Mouse (Mus musculus) limb, embryonic 15.5 days (tissue): Measurements from ENCODE around the gene Crocc. TPM values are rescaled to one million over a fixed set of nuclear protein-coding genes. Genes with fewer than 3 reads are reported as not detected.

Experiments used
- ATAC-seq: fragments of 200-750 bp; cut with Nextera tagmentation; 2 replicates; pipeline ENCODE4 v1.8.0; 2017; ENCODE audit warnings: low read depth, moderate TSS enrichment; ENCODE audit not compliant: insufficient number of reproducible peaks, low FRiP score, low TSS enrichment
- H3K27ac ChIP-seq: fragments of 300-500 bp; sonication (generic); 2 replicates; pipeline ENCODE4 v1.5.1; 2015; ENCODE audit warnings: moderate library complexity, mild to moderate bottlenecking, inconsistent platforms
- H3K27me3 ChIP-seq: fragments of 300-500 bp; sonication (generic); 2 replicates; pipeline ENCODE4 v1.6.1; 2015; ENCODE audit warnings: inconsistent platforms
- H3K36me3 ChIP-seq: fragments of 300-500 bp; sonication (generic); 2 replicates; pipeline ENCODE4 v1.6.1; 2015; ENCODE audit warnings: inconsistent platforms
- H3K4me1 ChIP-seq: fragments of 300-500 bp; sonication (generic); 2 replicates; pipeline ENCODE4 v1.6.1; 2015; ENCODE audit warnings: inconsistent platforms
- H3K4me2 ChIP-seq: fragments of 300-500 bp; sonication (generic); 2 replicates; pipeline ENCODE4 v1.6.1; 2015; ENCODE audit warnings: mild to moderate bottlenecking, inconsistent platforms
- H3K4me3 ChIP-seq: fragments of 300-500 bp; sonication (generic); 2 replicates; pipeline ENCODE4 v1.5.1; 2015; ENCODE audit warnings: mild to moderate bottlenecking, inconsistent platforms
- H3K9ac ChIP-seq: fragments of 300-500 bp; sonication (generic); 2 replicates; pipeline ENCODE4 v1.6.1; 2015; ENCODE audit warnings: inconsistent platforms
- H3K9me3 ChIP-seq: fragments of 300-500 bp; sonication (generic); 2 replicates; pipeline ENCODE4 v1.6.1; 2016; ENCODE audit warnings: inconsistent platforms
- WGBS: fragments of 180-500 bp; shearing (Covaris S2); methylation state at CpG from one replicate; pipeline ENCODE4 v1.1.7; 2015; 5-methylcytosine and 5-hydroxymethylcytosine counted together
- polyA plus RNA-seq: library from polyadenylated mRNA; unstranded; fragments of >200 nt; fragmentation: Nextera tagmentation; extraction: Ambion mirVana; gene quantifications from 2 replicates; pipeline ENCODE4 v1.2.1, GENCODE M21; 2015

Crocc gene
- polyA plus RNA-seq, 1 experiment from 2014 or later, result 5.8 TPM

DNA sequence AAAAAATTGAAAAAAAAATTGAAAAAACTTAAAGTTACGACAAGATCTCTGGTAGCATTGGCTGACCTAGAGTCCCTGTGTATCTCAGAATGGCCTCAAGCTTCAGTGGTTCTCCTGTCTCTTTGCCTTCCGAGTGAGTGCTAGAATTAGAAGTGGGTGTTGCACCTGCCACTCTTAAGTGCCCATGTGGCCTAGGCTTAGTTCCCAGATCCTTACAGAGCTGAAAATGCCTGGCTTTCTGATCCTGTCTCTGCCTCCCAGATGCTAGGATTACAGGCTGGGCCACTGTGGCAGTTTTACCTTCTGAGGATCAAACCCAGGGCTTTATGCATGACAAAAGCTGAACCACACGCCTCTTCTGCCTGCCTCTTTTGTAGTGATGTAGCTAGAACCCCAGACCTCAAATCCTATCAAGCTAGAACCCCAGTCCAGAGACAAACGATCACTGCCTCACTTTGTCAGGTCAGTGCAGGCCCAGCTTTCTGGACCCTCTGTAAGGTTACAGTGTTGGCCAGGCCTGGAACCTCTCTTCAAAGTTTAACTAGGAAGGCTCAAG is 3.8 kb upstream of the Crocc start:
- no peaks in the 10 kb centered on the region for H3K9me3 ChIP-seq
- peaks cover 38% of the 10 kb centered on the region for H3K36me3 ChIP-seq
- H3K4me2 ChIP-seq, result no peak overlapping the region
- no peaks in the 10 kb centered on the region for H3K27me3 ChIP-seq
- 89% methylated on average over 4 of the region's 4 CpGs for WGBS
- H3K4me1 ChIP-seq, result peaks cover 20% of the 10 kb centered on the region
- no peak overlapping the region for H3K27ac ChIP-seq
- H3K4me3 ChIP-seq, result no peak overlapping the region
- ATAC-seq, result no peak
- no peak overlapping the region for H3K9ac ChIP-seq

DNA sequence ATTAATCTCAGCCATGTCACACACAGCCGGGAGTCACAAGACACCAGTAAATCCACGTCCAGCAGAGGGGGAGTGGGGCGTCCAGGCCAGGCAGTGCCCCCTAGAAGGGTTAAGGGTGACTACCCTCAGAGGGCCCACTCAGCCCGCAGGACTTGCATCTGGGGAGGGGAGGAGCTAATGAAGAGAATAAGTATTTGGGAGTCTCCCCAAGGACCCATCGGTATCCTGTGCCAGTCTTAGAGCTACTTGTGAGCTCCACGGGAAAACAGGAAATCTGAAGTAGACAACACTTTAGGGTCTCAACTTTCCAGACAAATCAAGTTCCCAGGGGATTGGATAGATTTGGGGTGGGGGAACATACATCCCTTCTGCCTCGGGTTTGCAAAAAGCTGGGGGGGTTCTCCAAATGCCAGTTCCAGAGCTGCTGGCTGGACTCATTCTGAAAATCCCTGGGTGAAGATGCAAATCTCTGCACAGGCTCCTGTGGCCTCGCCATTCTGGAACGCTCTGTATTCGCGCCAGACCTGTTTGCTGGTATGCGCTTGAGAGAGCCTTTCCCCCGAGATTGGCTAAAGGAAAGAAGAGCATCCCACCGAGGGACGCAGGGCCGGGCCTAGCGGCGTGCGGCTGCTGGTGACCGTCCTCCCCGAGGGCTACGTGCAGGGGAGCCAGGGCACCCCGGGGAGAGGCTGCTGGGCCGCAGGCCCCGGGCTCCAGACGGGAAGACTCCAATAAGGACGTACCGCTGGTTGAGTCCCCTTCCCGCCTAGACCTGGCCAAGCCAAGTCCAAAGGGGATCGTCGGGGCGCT is 529 bp downstream of the Crocc start:
- H3K4me2 ChIP-seq, result peak overlapping the region; percentile 77
- peak overlapping the region; percentile 87 for H3K27ac ChIP-seq
- ATAC-seq, result no peak
- H3K4me1 ChIP-seq, result peaks cover 12% of the 10 kb centered on the region
- no peaks in the 10 kb centered on the region for H3K9me3 ChIP-seq
- H3K27me3 ChIP-seq, result no peaks in the 10 kb centered on the region
- peaks cover 7% of the 10 kb centered on the region for H3K36me3 ChIP-seq
- 1% methylated on average over 31 of the region's 32 CpGs for WGBS
- peak overlapping the region; percentile 73 for H3K4me3 ChIP-seq
- peak overlapping the region; percentile 76 for H3K9ac ChIP-seq

DNA sequence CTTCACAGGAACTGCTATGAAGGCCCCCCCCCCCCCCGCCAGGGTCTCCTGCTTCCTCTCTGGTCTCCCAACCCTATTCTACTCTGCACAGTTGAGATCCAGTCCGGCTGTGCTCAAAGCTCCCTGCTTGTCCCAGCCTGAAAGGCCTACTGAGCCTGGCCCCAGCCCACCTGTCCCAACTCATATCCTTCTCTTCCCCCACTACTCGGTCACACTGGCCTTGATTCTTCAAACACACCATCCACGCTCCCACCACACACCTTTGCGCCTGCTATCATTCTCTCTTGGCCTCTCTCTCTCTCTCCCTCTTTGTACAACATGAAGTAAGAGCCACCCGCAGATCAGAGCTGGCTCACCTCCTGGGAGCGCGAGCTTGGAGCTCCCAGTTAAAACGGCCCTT is 1.5 kb downstream of the Crocc start:
- Histone ChIP-seq H3K9ac (no peak overlapping the region), H3K9me3 (no peaks in the 10 kb centered on the region), H3K4me3 (no peak overlapping the region), H3K4me2 (no peak overlapping the region), H3K27me3 (no peaks in the 10 kb centered on the region), H3K36me3 (peaks cover 7% of the 10 kb centered on the region), H3K27ac (no peak overlapping the region), H3K4me1 (peaks cover 16% of the 10 kb centered on the region)
- ATAC-seq, result no peak
- WGBS, result 74% methylated on average over 9 of the region's 9 CpGs

DNA sequence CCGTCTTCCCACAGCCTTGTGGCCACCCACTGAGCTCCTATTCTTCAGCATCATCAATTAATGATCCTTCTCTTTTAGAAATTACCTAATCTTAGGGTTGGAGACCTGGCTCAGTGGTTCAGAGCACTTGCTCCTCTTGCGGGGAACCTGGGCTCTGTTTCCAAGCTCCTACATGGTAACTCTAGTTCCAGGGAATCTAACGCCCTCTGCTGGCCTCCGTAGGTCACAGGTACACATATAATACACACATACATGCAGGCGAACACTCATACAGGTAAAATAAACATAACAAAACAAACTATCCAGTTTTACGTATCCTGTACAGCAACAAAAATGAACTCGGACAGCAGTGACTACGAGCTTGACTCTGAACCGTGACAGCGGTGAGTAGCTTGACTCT is 3.4 kb downstream of the Crocc start:
- no peaks in the 10 kb centered on the region for H3K27me3 ChIP-seq
- 97% methylated on average over 10 of the region's 10 CpGs for WGBS
- peaks cover 21% of the 10 kb centered on the region for H3K4me1 ChIP-seq
- H3K4me2 ChIP-seq, result no peak overlapping the region
- no peak for ATAC-seq
- no peak overlapping the region for H3K9ac ChIP-seq
- peaks cover 14% of the 10 kb centered on the region for H3K36me3 ChIP-seq
- H3K27ac ChIP-seq, result no peak overlapping the region
- H3K9me3 ChIP-seq, result no peaks in the 10 kb centered on the region
- no peak overlapping the region for H3K4me3 ChIP-seq

DNA sequence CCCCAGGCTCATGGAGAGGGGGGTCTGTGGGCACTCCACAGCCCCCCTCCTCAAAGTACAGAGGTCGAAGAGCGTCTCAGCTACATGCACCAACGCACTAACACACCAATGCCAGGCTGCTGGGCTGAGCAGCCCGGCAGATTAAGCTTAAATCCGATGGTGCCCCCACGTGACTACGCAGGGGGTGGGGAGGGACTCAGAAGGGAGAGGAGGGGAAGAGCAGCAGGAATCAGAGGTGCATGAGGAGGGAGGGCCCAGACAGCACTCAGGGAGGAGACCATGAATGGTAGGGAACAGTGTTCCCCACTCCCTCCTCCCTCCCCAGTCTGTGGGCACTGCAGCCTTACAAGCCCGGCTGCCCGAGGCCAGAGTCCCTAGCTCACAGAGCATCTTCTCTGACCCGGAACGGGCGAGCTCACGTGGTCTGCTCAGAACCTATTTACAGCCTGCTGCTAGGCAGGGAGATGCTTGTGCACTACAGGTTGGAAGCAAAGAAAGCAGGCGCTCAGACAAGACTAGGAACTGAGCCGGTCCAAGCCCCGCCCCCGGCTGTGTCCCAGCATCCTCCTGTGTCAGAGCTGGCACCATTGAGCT is 6.7 kb downstream of the Crocc start:
- WGBS, result 42% methylated on average over 17 of the region's 17 CpGs
- H3K4me2 ChIP-seq, result no peak overlapping the region
- no peak overlapping the region for H3K4me3 ChIP-seq
- H3K27me3 ChIP-seq, result no peaks in the 10 kb centered on the region
- no peaks in the 10 kb centered on the region for H3K9me3 ChIP-seq
- H3K27ac ChIP-seq, result no peak overlapping the region
- peaks cover 23% of the 10 kb centered on the region for H3K36me3 ChIP-seq
- no peak for ATAC-seq
- peaks cover 9% of the 10 kb centered on the region for H3K4me1 ChIP-seq
- no peak overlapping the region for H3K9ac ChIP-seq

DNA sequence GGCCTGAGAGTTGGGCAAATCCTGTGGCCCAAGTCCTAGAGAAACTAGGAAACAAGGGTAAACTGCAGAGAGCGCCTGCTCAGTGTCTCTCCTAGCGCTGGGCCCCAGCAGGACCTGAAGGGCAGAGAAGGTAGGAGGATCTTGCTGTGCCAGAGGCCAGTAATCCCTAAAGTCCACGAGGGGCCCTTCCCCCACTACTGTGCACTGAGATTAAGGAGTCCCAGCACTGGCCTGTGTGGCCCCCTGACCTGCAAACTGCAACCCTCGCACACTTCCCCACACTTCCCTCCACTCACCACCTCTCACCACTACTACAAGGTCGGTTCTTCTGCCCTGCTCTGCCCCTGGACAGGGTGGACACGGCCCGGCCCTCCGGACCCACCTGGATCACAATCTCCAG is 7.2 kb downstream of the Crocc start:
- Histone ChIP-seq H3K4me3 (no peak overlapping the region), H3K27me3 (no peaks in the 10 kb centered on the region), H3K9ac (no peak overlapping the region), H3K4me1 (peaks cover 9% of the 10 kb centered on the region), H3K4me2 (no peak overlapping the region), H3K9me3 (no peaks in the 10 kb centered on the region), H3K27ac (no peak overlapping the region), H3K36me3 (peaks cover 25% of the 10 kb centered on the region)
- no peak for ATAC-seq
- WGBS, result 60% methylated on average over 8 of the region's 8 CpGs

DNA sequence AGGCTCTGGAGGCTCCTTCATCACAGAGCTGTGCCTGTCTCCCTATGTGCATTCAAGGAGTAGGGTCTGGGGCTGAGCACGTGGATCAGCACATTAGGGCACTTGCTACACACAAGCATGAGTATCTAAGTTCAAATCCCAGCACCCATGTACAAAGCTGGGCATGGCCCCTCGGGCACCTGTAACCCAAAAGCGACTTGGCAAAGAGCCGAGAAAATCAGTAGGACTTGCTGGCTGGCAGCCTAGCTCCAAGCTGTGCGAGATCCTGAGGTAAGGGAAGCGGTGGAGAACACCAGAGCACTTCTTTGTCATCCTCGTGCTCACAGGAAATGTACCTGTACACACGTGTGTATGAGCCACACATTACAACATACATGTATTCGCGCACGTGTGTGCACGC is 7.9 kb downstream of the Crocc start:
- no peak overlapping the region for H3K9ac ChIP-seq
- H3K27ac ChIP-seq, result no peak overlapping the region
- no peak for ATAC-seq
- H3K9me3 ChIP-seq, result no peaks in the 10 kb centered on the region
- H3K36me3 ChIP-seq, result peaks cover 22% of the 10 kb centered on the region
- H3K4me3 ChIP-seq, result no peak overlapping the region
- WGBS, result 82% methylated on average over 12 of the region's 12 CpGs
- H3K27me3 ChIP-seq, result no peaks in the 10 kb centered on the region
- peaks cover 9% of the 10 kb centered on the region for H3K4me1 ChIP-seq
- H3K4me2 ChIP-seq, result no peak overlapping the region

DNA sequence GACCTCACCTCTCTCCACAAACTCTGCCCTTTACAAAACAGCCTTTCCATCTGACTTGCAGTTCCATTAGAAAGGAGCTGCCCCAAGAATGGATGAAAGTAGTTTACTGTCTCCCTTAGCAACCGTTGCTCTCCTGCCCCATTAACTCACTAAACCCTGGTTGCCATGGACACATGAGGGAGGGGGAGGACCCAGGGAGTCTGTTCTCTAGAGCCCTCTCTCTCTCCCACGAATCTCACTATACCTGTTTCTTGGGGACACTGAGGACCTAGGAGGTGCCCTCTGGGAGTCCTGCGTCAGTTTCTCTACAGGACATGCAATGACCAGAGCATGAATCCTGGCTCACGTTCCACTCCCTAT is 10.9 kb downstream of the Crocc start:
- no peaks in the 10 kb centered on the region for H3K27me3 ChIP-seq
- no peaks in the 10 kb centered on the region for H3K9me3 ChIP-seq
- no peak overlapping the region for H3K27ac ChIP-seq
- WGBS, result 47% methylated on average over 4 of the region's 4 CpGs
- no peak overlapping the region for H3K4me2 ChIP-seq
- no peak overlapping the region for H3K4me3 ChIP-seq
- H3K36me3 ChIP-seq, result peaks cover 30% of the 10 kb centered on the region
- H3K9ac ChIP-seq, result no peak overlapping the region
- no peak for ATAC-seq
- H3K4me1 ChIP-seq, result peaks cover 14% of the 10 kb centered on the region

DNA sequence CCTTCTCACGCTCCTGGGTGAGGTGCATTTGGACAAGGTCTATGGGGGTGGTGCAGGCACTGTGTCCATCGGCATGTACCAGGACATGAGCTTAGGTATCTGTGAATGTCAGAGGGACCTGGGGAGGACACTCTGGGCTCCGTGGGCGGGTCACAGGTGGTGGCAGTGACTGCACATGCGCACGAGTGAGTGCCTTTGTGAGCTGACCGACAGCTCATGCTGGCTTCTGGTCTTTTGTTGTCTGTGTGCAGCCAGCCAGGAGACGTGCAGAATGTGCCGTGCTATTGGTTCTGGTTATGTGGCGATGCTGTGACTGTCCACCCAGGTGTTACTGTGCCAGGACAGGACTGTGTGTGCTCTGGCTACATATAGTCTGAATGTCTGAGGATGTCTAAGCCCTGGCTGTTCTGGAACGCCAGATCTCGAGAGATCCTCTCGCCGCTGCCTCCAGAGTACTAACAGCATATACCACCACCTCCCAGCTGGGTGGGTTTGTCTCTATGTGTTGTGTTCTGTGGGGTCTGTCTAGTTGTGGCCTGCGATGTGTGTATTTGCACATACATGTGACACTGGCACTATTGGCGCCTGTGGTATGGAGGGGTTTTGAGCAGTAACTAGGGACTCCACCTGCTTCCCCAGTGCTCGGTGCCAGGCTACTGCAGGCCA is 11.4 kb downstream of the Crocc start:
- Histone ChIP-seq H3K36me3 (peaks cover 30% of the 10 kb centered on the region), H3K27ac (no peak overlapping the region)
- 88% methylated on average over 17 of the region's 17 CpGs for WGBS

DNA sequence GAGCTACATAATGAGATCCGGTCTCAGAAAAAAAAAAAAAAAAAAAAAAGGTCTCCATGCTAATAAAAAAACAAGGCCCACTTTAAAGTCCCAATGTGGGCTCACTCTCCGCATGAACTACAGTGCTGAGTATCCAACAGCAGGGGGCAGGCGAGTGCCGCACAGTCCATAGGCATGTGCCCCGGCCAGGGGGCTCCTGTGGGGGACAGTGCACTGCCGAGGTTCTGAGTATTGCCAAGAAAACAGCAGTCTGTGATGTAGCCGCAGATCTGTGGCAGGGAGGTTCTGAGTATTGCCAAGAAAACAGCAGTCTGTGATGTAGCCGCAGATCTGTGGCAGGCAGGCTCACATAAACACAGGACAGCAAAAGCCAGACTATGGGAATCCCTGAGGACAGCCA is 15.5 kb downstream of the Crocc start:
- WGBS, result 8% methylated on average over 8 of the region's 8 CpGs
- H3K9me3 ChIP-seq, result no peaks in the 10 kb centered on the region
- H3K27ac ChIP-seq, result peak overlapping the region; percentile 55
- peaks cover 12% of the 10 kb centered on the region for H3K4me1 ChIP-seq
- ATAC-seq, result peak; percentile 40; the same call in 1 of the 2 replicates
- no peaks in the 10 kb centered on the region for H3K27me3 ChIP-seq
- no peak overlapping the region for H3K4me2 ChIP-seq
- peaks cover 42% of the 10 kb centered on the region for H3K36me3 ChIP-seq
- H3K4me3 ChIP-seq, result no peak overlapping the region
- no peak overlapping the region for H3K9ac ChIP-seq

More for the DNA sequence above, 11.4 kb downstream of the Crocc start:
- H3K27me3 ChIP-seq, result no peaks in the 10 kb centered on the region
- ATAC-seq, result no peak
- H3K9me3 ChIP-seq, result no peaks in the 10 kb centered on the region
- no peak overlapping the region for H3K9ac ChIP-seq
- H3K4me1 ChIP-seq, result peaks cover 12% of the 10 kb centered on the region
- H3K4me2 ChIP-seq, result no peak overlapping the region
- H3K4me3 ChIP-seq, result no peak overlapping the region

DNA sequence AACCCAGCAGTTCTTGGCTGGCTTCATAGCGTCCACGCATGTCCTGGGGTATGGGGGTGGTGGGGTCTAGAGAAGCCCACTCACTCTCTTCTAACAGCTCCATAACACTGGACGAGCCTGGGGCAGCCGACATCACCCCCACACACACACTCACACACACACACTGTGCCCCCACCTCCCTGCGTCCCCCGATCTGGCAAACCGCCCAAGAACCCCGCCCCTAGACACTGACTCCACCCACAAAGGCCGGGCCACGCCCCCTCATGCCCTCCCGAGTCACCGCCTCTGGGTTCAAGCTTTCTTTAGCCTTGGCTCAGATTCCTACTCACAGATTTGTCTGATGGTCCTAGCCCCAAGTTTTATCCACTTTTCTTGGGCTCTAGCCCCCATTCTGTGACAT is 19.2 kb downstream of the Crocc start:
- Histone ChIP-seq H3K9me3 (no peaks in the 10 kb centered on the region), H3K4me1 (peaks cover 12% of the 10 kb centered on the region), H3K27ac (no peak overlapping the region), H3K4me2 (no peak overlapping the region), H3K9ac (no peak overlapping the region), H3K4me3 (no peak overlapping the region), H3K27me3 (no peaks in the 10 kb centered on the region), H3K36me3 (peaks cover 44% of the 10 kb centered on the region)
- WGBS, result 46% methylated on average over 12 of the region's 12 CpGs
- no peak for ATAC-seq
